Mouse (Mus musculus) spleen, adult 2 months (tissue): ENCODE measurements around the gene Rdm1.

Experiments
- CTCF ChIP-seq: fragments of 200-500 bp; IDR thresholded peaks from 2 replicates; pipeline ENCODE4 v1.5.1; 2011; ENCODE audit warnings: mild to moderate bottlenecking, inconsistent platforms; ENCODE audit not compliant: insufficient read depth, insufficient read length, insufficient replicate concordance; ENCODE audit errors: extremely low read depth
- POLR2A ChIP-seq: fragments of 200-500 bp; IDR thresholded peaks from 2 replicates; pipeline ENCODE4 v1.6.1; 2011; ENCODE audit warnings: low read depth, low read length, inconsistent platforms

GRCm38 (mm10) chr11:101616948-101617767, 9.8 kb upstream of the Rdm1 start:
- TF ChIP-seq CTCF (no peak), POLR2A (no peak)
